Mouse (Mus musculus) G1E (cell line): ENCODE results near the gene Tab1. TPM values are rescaled to one million over a fixed set of nuclear protein-coding genes. Genes with fewer than 3 reads are reported as not detected.

Experiments used
- ATAC-seq: 2 replicates; pipeline ENCODE4 v1.8.0; 2016; ENCODE audit warnings: mild to moderate bottlenecking; ENCODE audit not compliant: insufficient number of reproducible peaks, poor library complexity, low FRiP score, severe bottlenecking; ENCODE audit errors: extremely low read depth
- DNase-seq: peaks from one replicate; pipeline ENCODE4 v3.0.0; 2012; ENCODE audit warnings: low spot score
- H3K27me3 ChIP-seq: 2 replicates; pipeline ENCODE4 v1.6.1; 2012; ENCODE audit warnings: mild to moderate bottlenecking, low read length, inconsistent platforms; ENCODE audit not compliant: insufficient read depth
- H3K36me3 ChIP-seq: replicated peaks from 2 replicates; pipeline ENCODE3; 2012; ENCODE audit warnings: mild to moderate bottlenecking, inconsistent platforms
- H3K4me1 ChIP-seq: 2 replicates; pipeline ENCODE4 v1.6.1; 2012; ENCODE audit warnings: low read depth, low read length, inconsistent platforms, mixed read lengths; ENCODE audit not compliant: insufficient read depth
- H3K4me3 ChIP-seq: 2 replicates; pipeline ENCODE4 v1.5.1; 2012; ENCODE audit warnings: low read depth, mild to moderate bottlenecking, inconsistent platforms, low read length, moderate library complexity, mixed read lengths
- H3K9me3 ChIP-seq: replicated peaks from 2 replicates; pipeline ENCODE4 v1.6.1; 2012; ENCODE audit warnings: inconsistent platforms
- CTCF ChIP-seq: IDR thresholded peaks from 2 replicates; pipeline ENCODE4 v1.5.1; 2012; ENCODE audit warnings: low read depth, low read length, inconsistent platforms, mixed read lengths
- GATA1 ChIP-seq: IDR thresholded peaks from 2 replicates; pipeline ENCODE4 v1.6.1; 2012; ENCODE audit warnings: borderline replicate concordance, low read length, inconsistent platforms, mixed read lengths
- GATA2 ChIP-seq: IDR thresholded peaks from 2 replicates; pipeline ENCODE4 v1.6.1; 2012; ENCODE audit warnings: low read depth, low read length, inconsistent platforms, borderline replicate concordance
- POLR2AphosphoS5 ChIP-seq: IDR thresholded peaks from 2 replicates; pipeline ENCODE4 v1.6.1; 2012; ENCODE audit warnings: low read depth, low read length, inconsistent platforms; ENCODE audit not compliant: insufficient replicate concordance
- TAL1 ChIP-seq: conservative IDR thresholded peaks from 2 replicates; pipeline ENCODE4 v1.6.1; 2012; ENCODE audit warnings: low read depth, low read length, inconsistent platforms, mixed read lengths
- polyA plus RNA-seq: library from polyadenylated mRNA; stranded (reverse); fragments of >175 nt; gene quantifications from 2 replicates; pipeline ENCODE4 v1.2.3, GENCODE M21; 2012
- total RNA-seq, 2 experiments: library from RNA; stranded (forward) in 1 of 2; stranded (reverse) in 1 of 2; fragments of 200-1000 nt in 1 of 2; fragments of >200 nt in 1 of 2; fragmentation: Nextera tagmentation in 1 of 2; gene quantifications; 2 replicates each; pipeline ENCODE4 v1.2.3; 2014 to 2017

Tab1 gene
- total and polyA plus RNA-seq, 3 experiments, result 22.3 to 29.1 (median 27.2) TPM

GRCm38 (mm10) chr15:80191585-80192245 is 58.8 kb downstream of the Tab1 start:
- no peaks in the 10 kb centered on the region for H3K36me3 ChIP-seq
- no peaks in the 10 kb centered on the region for H3K4me1 ChIP-seq
- peaks cover 37% of the 10 kb centered on the region for H3K27me3 ChIP-seq
- no peak overlapping the region for H3K4me3 ChIP-seq
- TF ChIP-seq TAL1 (no peak), GATA1 (no peak), POLR2AphosphoS5 (no peak), GATA2 (no peak), CTCF (no peak)
- DNase-seq, result no peak
- ATAC-seq, result no peak
- no peaks in the 10 kb centered on the region for H3K9me3 ChIP-seq

- H3K4me1 ChIP-seq, result no peaks in the 10 kb centered on the region
- no peak overlapping the region for H3K4me3 ChIP-seq
- H3K36me3 ChIP-seq, result no peaks in the 10 kb centered on the region
- TF ChIP-seq GATA2 (no peak), CTCF (no peak), GATA1 (no peak), POLR2AphosphoS5 (no peak), TAL1 (no peak)
- H3K9me3 ChIP-seq, result no peaks in the 10 kb centered on the region
- no peak for DNase-seq
- ATAC-seq, result no peak
- H3K27me3 ChIP-seq, result peaks cover 36% of the 10 kb centered on the region
Observed at GRCm38 (mm10) chr15:80192246-80192585, 59.3 kb downstream of the Tab1 start.

- DNase-seq (no peak), ATAC-seq (no peak)
- TF ChIP-seq TAL1 (no peak), GATA1 (no peak), POLR2AphosphoS5 (no peak), GATA2 (no peak), CTCF (no peak)
- Histone ChIP-seq H3K27me3 (peaks cover 34% of the 10 kb centered on the region), H3K36me3 (no peaks in the 10 kb centered on the region), H3K9me3 (no peaks in the 10 kb centered on the region), H3K4me3 (no peak overlapping the region), H3K4me1 (no peaks in the 10 kb centered on the region)
Observed at GRCm38 (mm10) chr15:80192847-80193246, 59.9 kb downstream of the Tab1 start.

GRCm38 (mm10) chr15:80199556-80199955 is 66.6 kb downstream of the Tab1 start:
- Histone ChIP-seq H3K9me3 (no peaks in the 10 kb centered on the region), H3K4me3 (no peak overlapping the region), H3K27me3 (peaks cover 14% of the 10 kb centered on the region), H3K4me1 (no peaks in the 10 kb centered on the region), H3K36me3 (no peaks in the 10 kb centered on the region)
- ATAC-seq, result no peak
- DNase-seq, result no peak
- TF ChIP-seq TAL1 (no peak), CTCF (no peak), GATA1 (no peak)

- TF ChIP-seq TAL1, result no peak
- no peak for TF ChIP-seq POLR2AphosphoS5
- no peak for TF ChIP-seq GATA2
- TF ChIP-seq CTCF, result no peak
- TF ChIP-seq GATA1, result no peak
- DNase-seq (no peak), ATAC-seq (no peak)
- H3K9me3 ChIP-seq, result no peaks in the 10 kb centered on the region
- H3K4me3 ChIP-seq, result no peak overlapping the region
- H3K27me3 ChIP-seq, result peaks cover 14% of the 10 kb centered on the region
- no peaks in the 10 kb centered on the region for H3K4me1 ChIP-seq
- no peaks in the 10 kb centered on the region for H3K36me3 ChIP-seq
Observed at GRCm38 (mm10) chr15:80202111-80202775, 69.3 kb downstream of the Tab1 start.

- DNase-seq (no peak), ATAC-seq (no peak)
- H3K27me3 ChIP-seq, result peaks cover 14% of the 10 kb centered on the region
Observed at GRCm38 (mm10) chr15:80203406-80203805, 70.5 kb downstream of the Tab1 start.

GRCm38 (mm10) chr15:80206057-80206565 is 73.2 kb downstream of the Tab1 start:
- no peaks in the 10 kb centered on the region for H3K36me3 ChIP-seq
- H3K27me3 ChIP-seq, result peaks cover 12% of the 10 kb centered on the region
- TF ChIP-seq GATA1 (no peak), CTCF (no peak), GATA2 (no peak), TAL1 (no peak), POLR2AphosphoS5 (no peak)
- no peaks in the 10 kb centered on the region for H3K4me1 ChIP-seq
- no peak for ATAC-seq
- H3K9me3 ChIP-seq, result no peaks in the 10 kb centered on the region
- no peak overlapping the region for H3K4me3 ChIP-seq
- no peak for DNase-seq

More at GRCm38 (mm10) chr15:80203406-80203805, 70.5 kb downstream of the Tab1 start:
- Histone ChIP-seq H3K36me3 (no peaks in the 10 kb centered on the region), H3K4me1 (no peaks in the 10 kb centered on the region), H3K4me3 (no peak overlapping the region), H3K9me3 (no peaks in the 10 kb centered on the region)
- no peak for TF ChIP-seq GATA2
- no peak for TF ChIP-seq CTCF
